ENCODE assay signal across 10 mouse cellular contexts in genomic region chr1:43698577-43699000, GRCm38 (mm10). TPM values are rescaled to one million over a fixed set of nuclear protein-coding genes. Genes with fewer than 3 reads are reported as not detected.
DNase-seq lines count a peak whose midpoint lies in the region; ATAC-seq lines count a peak whose summit lies in the region.
"Had no signal": no experiment of that assay in that cellular context is flagged by ENCODE, and none has a peak within 500 bp of the region (broad histone marks: within the 10 kb centered on the region; RNA-seq: fewer than 3 reads in every experiment).

No protein-coding gene starts in this region.

- no peaks in the 10 kb centered on the region for H3K36me3 ChIP-seq in embryonic facial prominence, embryonic 10.5 days (replicated peaks)
- H3K36me3 ChIP-seq in heart, embryonic 11.5 days (ENCODE audit: control insufficient read depth, insufficient read depth, low read length): no peaks in the 10 kb centered on the region
- H3K36me3 ChIP-seq in kidney, embryonic 14.5 days (ENCODE audit: control insufficient read depth, insufficient read depth, low read length): no peaks in the 10 kb centered on the region
- no peaks in the 10 kb centered on the region for H3K36me3 ChIP-seq in midbrain, embryonic 11.5 days (ENCODE audit: control insufficient read depth, insufficient read depth, low read length)
- H3K36me3 ChIP-seq: G1E had no signal

- H3K4me1 ChIP-seq in embryonic facial prominence, embryonic 10.5 days: peaks cover 15% of the 10 kb centered on the region
- peaks cover 16% of the 10 kb centered on the region for H3K4me1 ChIP-seq in heart, embryonic 11.5 days (ENCODE audit: control insufficient read depth, insufficient read depth, low read length)
- peaks cover 13% of the 10 kb centered on the region; the same call in 1 of the 2 replicates for H3K4me1 ChIP-seq in kidney, embryonic 14.5 days (ENCODE audit: control insufficient read depth, insufficient read depth, low read length)
- H3K4me1 ChIP-seq in midbrain, embryonic 11.5 days (ENCODE audit: control insufficient read depth, insufficient read depth, low read length): peaks cover 2% of the 10 kb centered on the region; the same call in 1 of the 2 replicates

- H3K9ac ChIP-seq in heart, embryonic 11.5 days (ENCODE audit: low read depth, low read length): no peak overlapping the region
- H3K9ac ChIP-seq in kidney, embryonic 14.5 days (ENCODE audit: low read depth, low read length): no peak overlapping the region
- no peak overlapping the region for H3K9ac ChIP-seq in midbrain, embryonic 11.5 days (ENCODE audit: low read length)

- peak; percentile 17 for DNase-seq in layer of hippocampus, adult 11-12 months (ENCODE audit: low spot score)
- DNase-seq in layer of hippocampus, adult 9-10 months (ENCODE audit: low spot score): no peak
- DNase-seq in embryonic facial prominence, embryonic 10.5 days (ENCODE audit: low spot score): peak; percentile 44
- peak; percentile 86 for DNase-seq in midbrain, embryonic 11.5 days (ENCODE audit: low spot score, missing footprints)
- DNase-seq in telencephalon, adult 2 months (ENCODE audit: low read depth, low spot score): peak; percentile 46
- DNase-seq in B cell, adult 2 months: no peak

- no peaks in the 10 kb centered on the region for H3K27me3 ChIP-seq in embryonic facial prominence, embryonic 10.5 days (replicated peaks; ENCODE audit: low read depth, poor library complexity, severe bottlenecking)
- H3K27me3 ChIP-seq in heart, embryonic 11.5 days (ENCODE audit: control insufficient read depth, insufficient read depth, low read length): no peaks in the 10 kb centered on the region
- H3K27me3 ChIP-seq in kidney, embryonic 14.5 days (ENCODE audit: control insufficient read depth, insufficient read depth, low read length): no peaks in the 10 kb centered on the region
- H3K27me3 ChIP-seq in midbrain, embryonic 11.5 days (ENCODE audit: control insufficient read depth, insufficient read depth, low read length): no peaks in the 10 kb centered on the region

- 0 out of 2 replicates have a peak overlapping the region, but pooled peaks have one; percentile 51 for H3K27ac ChIP-seq in embryonic facial prominence, embryonic 10.5 days (replicated peaks)
- peak overlapping the region; percentile 73 for H3K27ac ChIP-seq in heart, embryonic 11.5 days (ENCODE audit: low read depth, low read length)
- H3K27ac ChIP-seq in kidney, embryonic 14.5 days (ENCODE audit: low read depth, low read length): peak overlapping the region; percentile 65
- no peak overlapping the region for H3K27ac ChIP-seq in midbrain, embryonic 11.5 days (ENCODE audit: low read depth, low read length)

- 22% methylated on average over 4 of the region's 4 CpGs for WGBS in embryonic facial prominence, embryonic 10.5 days
- WGBS in heart, embryonic 11.5 days (ENCODE audit: insufficient replicate concordance): 6% methylated on average over 4 of the region's 4 CpGs
- WGBS in kidney, embryonic 14.5 days: 7% methylated on average over 4 of the region's 4 CpGs
- 11% methylated on average over 4 of the region's 4 CpGs for WGBS in midbrain, embryonic 11.5 days

- no peak overlapping the region; the same call in 1 of the 2 replicates for H3K4me2 ChIP-seq in heart, embryonic 11.5 days
- H3K4me2 ChIP-seq in kidney, embryonic 14.5 days (replicated peaks; ENCODE audit: low read depth, low read length): no peak overlapping the region
- H3K4me2 ChIP-seq in midbrain, embryonic 11.5 days: no peak overlapping the region

- no peak overlapping the region for H3K4me3 ChIP-seq in embryonic facial prominence, embryonic 10.5 days
- no peak overlapping the region for H3K4me3 ChIP-seq in heart, embryonic 11.5 days (ENCODE audit: low read depth, low read length)
- H3K4me3 ChIP-seq in kidney, embryonic 14.5 days (ENCODE audit: low read length): no peak overlapping the region
- no peak overlapping the region for H3K4me3 ChIP-seq in midbrain, embryonic 11.5 days (ENCODE audit: low read depth, low read length)

- ATAC-seq in heart, embryonic 11.5 days (replicated peaks; ENCODE audit: insufficient number of reproducible peaks, low FRiP score, low TSS enrichment): peak; percentile 81
- peak; percentile 88 for ATAC-seq in kidney, embryonic 14.5 days (ENCODE audit: low FRiP score, low TSS enrichment)
- ATAC-seq in midbrain, embryonic 11.5 days (ENCODE audit: low FRiP score): peak; percentile 93

- H3K9me3 ChIP-seq in embryonic facial prominence, embryonic 10.5 days: no peaks in the 10 kb centered on the region
- H3K9me3 ChIP-seq in heart, embryonic 11.5 days (replicated peaks; ENCODE audit: control insufficient read depth, low read length): no peaks in the 10 kb centered on the region
- H3K9me3 ChIP-seq in kidney, embryonic 14.5 days (ENCODE audit: control insufficient read depth, low read length): no peaks in the 10 kb centered on the region
- H3K9me3 ChIP-seq in midbrain, embryonic 11.5 days (ENCODE audit: control insufficient read depth, low read length): no peaks in the 10 kb centered on the region
- H3K9me3 ChIP-seq: G1E had no signal

RNA-seq across cellular contexts. Expression of gene 1500015O10Rik, which starts 31.8 kb away (rescaled TPM):
- polyA plus RNA-seq in embryonic facial prominence, embryonic 10.5 days (2016; fragmentation: Nextera tagmentation; extraction: Ambion mirVana): 0.23 TPM in 1 of 2 replicates, not detected in the other
- 2.5 and 3.2 TPM in 2 replicates for polyA plus RNA-seq in heart, embryonic 11.5 days (2014; fragmentation: Nextera tagmentation; extraction: Ambion mirVana)
- 2.4 and 3.1 TPM in 2 replicates for polyA plus RNA-seq in kidney, embryonic 14.5 days (2014; fragmentation: Nextera tagmentation; extraction: Ambion mirVana)
- 0.30 and 0.45 TPM in 2 replicates for polyA plus RNA-seq in midbrain, embryonic 11.5 days (2014; fragmentation: Nextera tagmentation; extraction: Ambion mirVana)
- polyA plus RNA-seq: G1E; small intestine, adult 2 months had no signal

Comparison
In these comparisons a context has a peak if more than half of its experiments do, and no peak if none do; other contexts are left out.
1. DNase-seq: peak in layer of hippocampus, adult 11-12 months (single experiment), embryonic facial prominence, embryonic 10.5 days (single experiment), midbrain, embryonic 11.5 days (single experiment) and telencephalon, adult 2 months (single experiment); none in layer of hippocampus, adult 9-10 months (single experiment) and B cell, adult 2 months (0 of 2).
2. Peak in every context shown above with its lines, with median percentiles within 50 percentile points of each other: ATAC-seq.